ENCODE assay signal across 10 mouse cellular contexts in genomic region chr14:25926814-25927561, GRCm38 (mm10). TPM values are rescaled to one million over a fixed set of nuclear protein-coding genes. Genes with fewer than 3 reads are reported as not detected.
ATAC-seq lines count a peak whose summit lies in the region.
"Not testable (repeated sequence)": the region's sequence is repeated elsewhere in the genome, so short reads cannot be mapped to it uniquely, and the experiment has no call there.
"Had no signal": no experiment of that assay in that cellular context is flagged by ENCODE, and none has a peak within 500 bp of the region (broad histone marks: within the 10 kb centered on the region; RNA-seq: fewer than 3 reads in every experiment).

No protein-coding gene starts in this region.

- H3K4me2 ChIP-seq in forebrain, embryonic 13.5 days; heart, embryonic 16.5 days (ENCODE audit: low read depth, low read length); limb, embryonic 13.5 days (replicated peaks); lung, embryonic 15.5 days; midbrain, embryonic 15.5 days; stomach, embryonic 14.5 days (replicated peaks; ENCODE audit: low read depth, low read length): not testable (repeated sequence)

- H3K4me1 ChIP-seq in forebrain, embryonic 13.5 days; heart, embryonic 16.5 days (ENCODE audit: control insufficient read depth, insufficient read depth, low read length); limb, embryonic 13.5 days; lung, embryonic 15.5 days; midbrain, embryonic 15.5 days; stomach, embryonic 14.5 days (ENCODE audit: control insufficient read depth, insufficient read depth, low read length): not testable (repeated sequence)

- H3K36me3 ChIP-seq in forebrain, embryonic 13.5 days (ENCODE audit: poor library complexity, severe bottlenecking); heart, embryonic 16.5 days (ENCODE audit: control insufficient read depth, insufficient read depth); limb, embryonic 13.5 days; lung, embryonic 15.5 days; midbrain, embryonic 15.5 days (replicated peaks); stomach, embryonic 14.5 days (ENCODE audit: control insufficient read depth, insufficient read depth, low read length): not testable (repeated sequence)

- H3K27ac ChIP-seq in forebrain, embryonic 13.5 days; heart, embryonic 16.5 days (ENCODE audit: low read length); limb, embryonic 13.5 days; lung, embryonic 15.5 days; midbrain, embryonic 15.5 days; stomach, embryonic 14.5 days (ENCODE audit: low read length): not testable (repeated sequence)

- not testable (repeated sequence) for H3K9me3 ChIP-seq in forebrain, embryonic 13.5 days (replicated peaks); heart, embryonic 16.5 days (replicated peaks; ENCODE audit: control insufficient read depth, low read length); limb, embryonic 13.5 days; lung, embryonic 15.5 days; midbrain, embryonic 15.5 days; stomach, embryonic 14.5 days (ENCODE audit: control insufficient read depth, low read depth, low read length)

- H3K4me3 ChIP-seq in forebrain, embryonic 13.5 days; heart, embryonic 16.5 days (ENCODE audit: low read length); limb, embryonic 13.5 days; lung, embryonic 15.5 days; midbrain, embryonic 15.5 days; stomach, embryonic 14.5 days (ENCODE audit: low read depth, low read length): not testable (repeated sequence)

- not testable (repeated sequence) for H3K27me3 ChIP-seq in forebrain, embryonic 13.5 days; heart, embryonic 16.5 days (ENCODE audit: control insufficient read depth, insufficient read depth, low read length); limb, embryonic 13.5 days; lung, embryonic 15.5 days; midbrain, embryonic 15.5 days (replicated peaks); stomach, embryonic 14.5 days (ENCODE audit: control insufficient read depth, insufficient read depth, low read length)

- H3K9ac ChIP-seq in forebrain, embryonic 13.5 days; heart, embryonic 16.5 days (ENCODE audit: low read length); limb, embryonic 13.5 days; lung, embryonic 15.5 days; midbrain, embryonic 15.5 days; stomach, embryonic 14.5 days (replicated peaks; ENCODE audit: low read depth, low read length): not testable (repeated sequence)

- no CpG with 5 or more reads among the region's 44 CpGs for WGBS in forebrain, embryonic 13.5 days
- no CpG with 5 or more reads among the region's 44 CpGs for WGBS in heart, embryonic 16.5 days
- WGBS in limb, embryonic 13.5 days, result no CpG with 5 or more reads among the region's 44 CpGs
- WGBS in lung, embryonic 15.5 days, result no CpG with 5 or more reads among the region's 44 CpGs
- no CpG with 5 or more reads among the region's 44 CpGs for WGBS in midbrain, embryonic 15.5 days
- WGBS in stomach, embryonic 14.5 days, result no CpG with 5 or more reads among the region's 44 CpGs

- ATAC-seq in cerebellum, adult (ENCODE audit: insufficient number of reproducible peaks, low FRiP score, low TSS enrichment), result peak; percentile 75
- peak; percentile 85 for ATAC-seq in forebrain, embryonic 13.5 days
- ATAC-seq in heart, embryonic 16.5 days (replicated peaks; ENCODE audit: extremely low read depth, insufficient read depth, low FRiP score), result peak; percentile 70
- peak; percentile 55 for ATAC-seq in inflammation-experienced regulatory T-cells, adult 6 months
- peak; percentile 67; the same call in 1 of the 2 replicates for ATAC-seq in limb, embryonic 13.5 days (ENCODE audit: low FRiP score, low read depth)
- ATAC-seq in lung, embryonic 15.5 days (ENCODE audit: borderline replicate concordance, extremely low read depth, low FRiP score, low TSS enrichment), result peak; percentile 70
- peak; percentile 94 for ATAC-seq in midbrain, embryonic 15.5 days (replicated peaks)
- peak; percentile 92 for ATAC-seq in stomach, embryonic 14.5 days (ENCODE audit: insufficient number of reproducible peaks, insufficient read depth, low FRiP score, low read depth)

RNA-seq across cellular contexts. Expression of gene Tmem254a, which starts 0.5 kb away (rescaled TPM):
- polyA plus RNA-seq in forebrain, embryonic 13.5 days (2015; fragmentation: Nextera tagmentation; extraction: Ambion mirVana), result 2.5 and 3.4 TPM in 2 replicates
- 2.2 and 3.3 TPM in 2 replicates for polyA plus RNA-seq in heart, embryonic 16.5 days (2015; fragmentation: Nextera tagmentation; extraction: Ambion mirVana)
- polyA plus RNA-seq in inflammation-experienced regulatory T-cells, adult 6 months (2017; shearing (Covaris generic)), result 1 to 10 TPM; 2.7 to 8.9 (median 4.3) TPM
- 2.9 and 5.1 TPM in 2 replicates for polyA plus RNA-seq in limb, embryonic 13.5 days (2015; fragmentation: Nextera tagmentation; extraction: Ambion mirVana)
- 3.0 and 3.6 TPM in 2 replicates for polyA plus RNA-seq in lung, embryonic 15.5 days (2015; fragmentation: Nextera tagmentation; extraction: Ambion mirVana)
- polyA plus RNA-seq in midbrain, embryonic 15.5 days (2015; fragmentation: Nextera tagmentation; extraction: Ambion mirVana), result 3.5 and 5.7 TPM in 2 replicates
- 3.6 and 7.0 TPM in 2 replicates for polyA plus RNA-seq in stomach, embryonic 14.5 days (2014; fragmentation: Nextera tagmentation; extraction: Ambion mirVana)

RNA-seq across cellular contexts. Expression of gene Cphx1, which starts 11.1 kb away (rescaled TPM):
- not detected in 2 replicates for polyA plus RNA-seq in forebrain, embryonic 13.5 days (2015; fragmentation: Nextera tagmentation; extraction: Ambion mirVana)
- polyA plus RNA-seq in heart, embryonic 16.5 days (2015; fragmentation: Nextera tagmentation; extraction: Ambion mirVana), result not detected in 2 replicates
- not detected for polyA plus RNA-seq in inflammation-experienced regulatory T-cells, adult 6 months (2017; shearing (Covaris generic))
- polyA plus RNA-seq in limb, embryonic 13.5 days (2015; fragmentation: Nextera tagmentation; extraction: Ambion mirVana), result not detected in 2 replicates
- polyA plus RNA-seq in lung, embryonic 15.5 days (2015; fragmentation: Nextera tagmentation; extraction: Ambion mirVana), result not detected in 2 replicates
- polyA plus RNA-seq in midbrain, embryonic 15.5 days (2015; fragmentation: Nextera tagmentation; extraction: Ambion mirVana), result not detected in 2 replicates
- 0.20 and 0.29 TPM in 2 replicates for polyA plus RNA-seq in stomach, embryonic 14.5 days (2014; fragmentation: Nextera tagmentation; extraction: Ambion mirVana)
- polyA plus RNA-seq: heart, embryonic 10.5 days; thymus, postnatal 0 days had no signal

RNA-seq across cellular contexts. Expression of gene Plac9a, which starts 24.1 kb away (rescaled TPM):
- polyA plus RNA-seq in forebrain, embryonic 13.5 days (2015; fragmentation: Nextera tagmentation; extraction: Ambion mirVana), result not detected in 2 replicates
- polyA plus RNA-seq in heart, embryonic 16.5 days (2015; fragmentation: Nextera tagmentation; extraction: Ambion mirVana), result 0.38 and 0.40 TPM in 2 replicates
- polyA plus RNA-seq in inflammation-experienced regulatory T-cells, adult 6 months (2017; shearing (Covaris generic)), result not detected
- 1.0 TPM in 1 of 2 replicates, not detected in the other for polyA plus RNA-seq in limb, embryonic 13.5 days (2015; fragmentation: Nextera tagmentation; extraction: Ambion mirVana)
- polyA plus RNA-seq in lung, embryonic 15.5 days (2015; fragmentation: Nextera tagmentation; extraction: Ambion mirVana), result 2.5 and 2.7 TPM in 2 replicates
- polyA plus RNA-seq in midbrain, embryonic 15.5 days (2015; fragmentation: Nextera tagmentation; extraction: Ambion mirVana), result 0.97 TPM in 1 of 2 replicates, not detected in the other
- polyA plus RNA-seq in stomach, embryonic 14.5 days (2014; fragmentation: Nextera tagmentation; extraction: Ambion mirVana), result 0.75 TPM in 1 of 2 replicates, not detected in the other
- polyA plus RNA-seq: heart, embryonic 10.5 days; thymus, postnatal 0 days had no signal

RNA-seq across cellular contexts. Expression of gene Duxbl1, which starts 51.4 kb away (rescaled TPM):
- polyA plus RNA-seq in forebrain, embryonic 13.5 days (2015; fragmentation: Nextera tagmentation; extraction: Ambion mirVana), result 3.5 and 4.1 TPM in 2 replicates
- 0.35 and 0.45 TPM in 2 replicates for polyA plus RNA-seq in heart, embryonic 16.5 days (2015; fragmentation: Nextera tagmentation; extraction: Ambion mirVana)
- not detected for polyA plus RNA-seq in inflammation-experienced regulatory T-cells, adult 6 months (2017; shearing (Covaris generic))
- 2.3 and 2.8 TPM in 2 replicates for polyA plus RNA-seq in limb, embryonic 13.5 days (2015; fragmentation: Nextera tagmentation; extraction: Ambion mirVana)
- polyA plus RNA-seq in lung, embryonic 15.5 days (2015; fragmentation: Nextera tagmentation; extraction: Ambion mirVana), result 1.3 and 2.3 TPM in 2 replicates
- polyA plus RNA-seq in midbrain, embryonic 15.5 days (2015; fragmentation: Nextera tagmentation; extraction: Ambion mirVana), result 2.5 and 3.5 TPM in 2 replicates
- polyA plus RNA-seq in stomach, embryonic 14.5 days (2014; fragmentation: Nextera tagmentation; extraction: Ambion mirVana), result 0.97 and 1.4 TPM in 2 replicates
